Mouse (Mus musculus) small intestine, adult 2 months (tissue): ENCODE results near the gene Rcc1. TPM values are rescaled to one million over a fixed set of nuclear protein-coding genes. Genes with fewer than 3 reads are reported as not detected.
"Not testable (repeated sequence)": the region's sequence is repeated elsewhere in the genome, so short reads cannot be mapped to it uniquely, and the experiment has no call there.

Experiments used
- H3K27ac ChIP-seq: fragments of 200-500 bp; 2 replicates; pipeline ENCODE4 v1.5.1; 2012; ENCODE audit warnings: low read depth, low read length, control low read depth, inconsistent platforms; ENCODE audit not compliant: insufficient read depth
- H3K27me3 ChIP-seq: fragments of 200-500 bp; 2 replicates; pipeline ENCODE4 v1.6.1; 2012; ENCODE audit warnings: mild to moderate bottlenecking, moderate library complexity, low read length, inconsistent platforms; ENCODE audit not compliant: control insufficient read depth, insufficient read depth
- H3K36me3 ChIP-seq: fragments of 200-500 bp; 2 replicates; pipeline ENCODE4 v1.6.1; 2012; ENCODE audit warnings: mild to moderate bottlenecking, low read length, control low read depth, inconsistent platforms; ENCODE audit not compliant: control insufficient read depth, insufficient read depth
- H3K4me1 ChIP-seq: fragments of 200-500 bp; 2 replicates; pipeline ENCODE4 v1.6.1; 2012; ENCODE audit warnings: low read length, inconsistent platforms, mixed read lengths; ENCODE audit not compliant: control insufficient read depth, insufficient read depth, insufficient read length
- H3K4me3 ChIP-seq: fragments of 200-500 bp; 2 replicates; pipeline ENCODE4 v1.5.1; 2012; ENCODE audit warnings: low read depth, mild to moderate bottlenecking, control low read depth, inconsistent platforms, low read length, moderate library complexity
- CTCF ChIP-seq: fragments of 200-500 bp; IDR thresholded peaks from 2 replicates; pipeline ENCODE4 v1.5.1; 2012; ENCODE audit warnings: low read depth, mild to moderate bottlenecking, control low read depth, inconsistent platforms, low read length, moderate library complexity, mixed read lengths; ENCODE audit not compliant: insufficient replicate concordance, insufficient read length; ENCODE audit errors: extremely low read depth
- POLR2A ChIP-seq: fragments of 200-500 bp; IDR thresholded peaks from 2 replicates; pipeline ENCODE4 v1.6.1; 2012; ENCODE audit warnings: low read depth, mild to moderate bottlenecking, control low read depth, inconsistent platforms, low read length, moderate library complexity
- WGBS: fragments of 180-500 bp; shearing (Covaris S2); methylation state at CpG from one replicate; pipeline ENCODE4 v1.1.7; 2018; 5-methylcytosine and 5-hydroxymethylcytosine counted together
- polyA plus RNA-seq: library from polyadenylated mRNA; depleted of rRNA; stranded (reverse); fragments of >200 nt; gene quantifications from 2 replicates; pipeline ENCODE4 v1.2.3, GENCODE M21; 2012; rRNA removed

The Rcc1 gene
- polyA plus RNA-seq, 1 experiment, result 9.6 TPM

DNA sequence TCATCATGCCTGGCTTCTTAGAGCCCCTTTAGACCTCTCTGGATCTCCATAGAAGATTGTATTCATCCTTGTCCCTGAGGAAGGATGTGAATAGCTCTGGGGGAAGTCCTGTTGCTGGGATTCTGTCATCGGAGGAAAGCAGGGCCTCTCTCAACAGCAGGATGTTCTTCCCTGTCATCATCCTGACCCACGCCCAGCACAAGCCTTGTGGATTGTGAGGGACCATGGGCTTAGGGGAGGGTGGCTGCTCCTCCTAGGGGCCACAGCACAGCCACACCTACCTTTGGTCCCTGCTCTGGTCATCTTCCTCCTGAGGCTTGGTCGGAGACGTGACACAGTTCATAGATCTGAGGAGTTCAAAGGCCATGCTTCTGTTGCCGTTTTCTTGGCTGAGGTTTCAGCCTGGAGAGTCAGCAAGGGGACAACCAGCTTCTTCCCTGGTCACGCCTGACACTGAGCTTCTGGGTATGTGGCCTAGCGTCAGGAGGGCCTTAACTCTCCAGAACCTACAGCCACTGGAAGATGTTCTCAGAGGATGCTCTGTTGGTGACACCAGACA lies 59.6 kb downstream of the Rcc1 start:
- 73% methylated on average over 7 of the region's 7 CpGs for WGBS

GRCm38 (mm10) chr4:132292988-132293387 lies 60.4 kb downstream of the Rcc1 start:
- H3K36me3 ChIP-seq, result peaks cover 27% of the 10 kb centered on the region
- H3K27me3 ChIP-seq, result no peaks in the 10 kb centered on the region
- no peak overlapping the region for H3K27ac ChIP-seq
- H3K4me3 ChIP-seq, result no peak overlapping the region
- TF ChIP-seq POLR2A (no peak), CTCF (peak; percentile 45; the same call in 1 of the 2 replicates)
- H3K4me1 ChIP-seq, result no peaks in the 10 kb centered on the region
- 67% methylated on average over 4 of the region's 4 CpGs for WGBS

More for the DNA sequence above, 59.6 kb downstream of the Rcc1 start:
- no peaks in the 10 kb centered on the region for H3K4me1 ChIP-seq
- TF ChIP-seq POLR2A, result no peak
- no peak for TF ChIP-seq CTCF
- no peak overlapping the region for H3K27ac ChIP-seq
- H3K27me3 ChIP-seq, result no peaks in the 10 kb centered on the region
- H3K4me3 ChIP-seq, result no peak overlapping the region
- H3K36me3 ChIP-seq, result peaks cover 27% of the 10 kb centered on the region

GRCm38 (mm10) chr4:132291624-132292335 lies 61.6 kb downstream of the Rcc1 start:
- TF ChIP-seq CTCF, result no peak
- TF ChIP-seq POLR2A, result no peak
- peaks cover 28% of the 10 kb centered on the region for H3K36me3 ChIP-seq
- 89% methylated on average over 12 of the region's 12 CpGs for WGBS

DNA sequence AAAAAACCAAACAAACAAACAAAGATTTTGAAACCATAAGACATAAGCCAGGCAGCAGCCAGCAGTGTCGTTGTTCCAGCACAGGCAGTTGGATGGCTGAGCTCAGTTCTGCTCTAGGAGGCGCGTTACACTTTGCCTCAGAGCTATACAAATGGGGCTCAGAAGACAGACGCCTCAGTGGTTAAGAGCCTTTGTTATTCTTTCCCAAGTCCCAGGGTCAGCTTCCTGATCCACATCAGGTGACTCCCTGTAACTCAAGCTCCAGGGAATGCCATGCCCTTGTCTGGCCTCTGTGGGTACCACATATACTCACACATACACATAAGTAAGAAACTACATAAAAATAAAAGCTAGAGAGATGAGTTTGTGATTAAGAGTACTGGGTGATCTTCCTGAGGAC lies 62.3 kb downstream of the Rcc1 start:
- TF ChIP-seq CTCF, result no peak
- TF ChIP-seq POLR2A, result no peak
- no peaks in the 10 kb centered on the region for H3K4me1 ChIP-seq
- H3K27me3 ChIP-seq, result no peaks in the 10 kb centered on the region
- 96% methylated on average over 4 of the region's 4 CpGs for WGBS
- peaks cover 31% of the 10 kb centered on the region for H3K36me3 ChIP-seq
- H3K27ac ChIP-seq, result no peak overlapping the region
- no peak overlapping the region for H3K4me3 ChIP-seq

More at GRCm38 (mm10) chr4:132291624-132292335, 61.6 kb downstream of the Rcc1 start:
- Histone ChIP-seq H3K27me3 (no peaks in the 10 kb centered on the region), H3K4me1 (no peaks in the 10 kb centered on the region), H3K4me3 (no peak overlapping the region), H3K27ac (no peak overlapping the region)

DNA sequence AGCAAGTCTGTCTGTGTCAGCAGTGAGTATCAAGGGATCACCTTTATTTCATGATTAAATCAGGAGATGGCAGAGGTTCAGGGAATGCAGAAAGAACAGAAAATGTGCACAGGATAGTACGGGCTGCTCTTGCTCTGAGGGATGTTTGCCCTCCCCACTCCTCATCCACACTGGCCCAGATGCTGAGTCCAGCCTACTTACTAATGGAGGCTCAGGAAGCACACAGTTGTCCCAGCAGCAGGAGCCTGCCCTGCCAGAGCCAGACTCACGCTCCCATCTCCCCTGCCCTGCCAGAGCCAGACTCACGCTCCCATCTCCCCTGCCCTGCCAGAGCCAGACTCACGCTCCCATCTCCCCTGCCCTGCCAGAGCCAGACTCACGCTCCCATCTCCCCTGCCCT lies 64.6 kb downstream of the Rcc1 start:
- H3K27ac ChIP-seq, H3K27me3 ChIP-seq, H3K4me3 ChIP-seq, H3K4me1 ChIP-seq: not testable (repeated sequence)
- WGBS, result 98% methylated on average over 4 of the region's 5 CpGs
- peaks cover 42% of the 10 kb centered on the region for H3K36me3 ChIP-seq

Other genes with a start within 250 kb of the Rcc1 start
- 0.28 and 0.60 TPM in 2 replicates for gene Oprd1, start 209.1 kb downstream of the Rcc1 start, polyA plus RNA-seq
- gene Ythdf2, start 141.3 kb downstream of the Rcc1 start, polyA plus RNA-seq, result 7.0 and 14.5 TPM in 2 replicates
- 6.8 and 13.5 TPM in 2 replicates for gene Gmeb1, start 92.0 kb downstream of the Rcc1 start, polyA plus RNA-seq
- 1.3 and 4.5 TPM in 2 replicates for gene Taf12, start 79.2 kb downstream of the Rcc1 start, polyA plus RNA-seq
- gene Rab42, start 50.2 kb downstream of the Rcc1 start, polyA plus RNA-seq, result 0.70 and 0.98 TPM in 2 replicates
- 20.7 and 24.1 TPM in 2 replicates for gene Trnau1ap, start 24.1 kb downstream of the Rcc1 start, polyA plus RNA-seq
- 6.3 and 15.6 TPM in 2 replicates for gene Phactr4, start 68.9 kb upstream of the Rcc1 start, polyA plus RNA-seq
- 1.1 and 2.0 TPM in 2 replicates for gene Med18, start 110.3 kb upstream of the Rcc1 start, polyA plus RNA-seq
- gene Sesn2, start 156.9 kb upstream of the Rcc1 start, polyA plus RNA-seq, result 4.0 and 6.7 TPM in 2 replicates
- 63.8 and 147 TPM in 2 replicates for gene Atpif1, start 180.1 kb upstream of the Rcc1 start, polyA plus RNA-seq
- gene Dnajc8, start 181.9 kb upstream of the Rcc1 start, polyA plus RNA-seq, result 5.0 and 9.0 TPM in 2 replicates
- gene Ptafr, start 210.5 kb upstream of the Rcc1 start, polyA plus RNA-seq, result 2.9 and 3.1 TPM in 2 replicates